Mouse (Mus musculus) ES-E14 (cell line): ENCODE results near the gene Abi3. TPM values are rescaled to one million over a fixed set of nuclear protein-coding genes. Genes with fewer than 3 reads are reported as not detected.
A peak's percentile ranks its signal among the peaks of the same experiment; 100 is the strongest.

ENCODE experiments used
- DNase-seq: peaks from one replicate; pipeline ENCODE4 v3.0.0-alpha.2; 2013; ENCODE audit warnings: low read depth, low spot score
- H3K27ac ChIP-seq: 2 replicates; pipeline ENCODE4 v1.5.1; 2012; ENCODE audit warnings: low read depth, mild to moderate bottlenecking, low read length, moderate library complexity, mixed read lengths; ENCODE audit not compliant: poor library complexity, insufficient read depth, severe bottlenecking
- H3K36me3 ChIP-seq: 2 replicates; pipeline ENCODE4 v1.6.1; 2012; ENCODE audit warnings: mild to moderate bottlenecking, low read length, moderate library complexity, mixed read lengths; ENCODE audit not compliant: control insufficient read depth, poor library complexity, insufficient read depth, severe bottlenecking
- H3K4me1 ChIP-seq, 2 experiments: fragments of 150-350 bp in 1 of 2; sonication (generic) in 1 of 2; 2 replicates each; pipeline ENCODE4 v1.6.1; 2012; ENCODE audit warnings: low read length in 2 of 2, mild to moderate bottlenecking in 1 of 2, mixed read lengths in 1 of 2; ENCODE audit not compliant: control insufficient read depth in 2 of 2, insufficient read depth in 2 of 2, poor library complexity in 1 of 2
- H3K4me3 ChIP-seq, 2 experiments: fragments of 150-350 bp in 1 of 2; sonication (generic) in 1 of 2; 2 replicates each; pipeline ENCODE4 v1.5.1; 2012; ENCODE audit warnings: low read length in 2 of 2, low read depth in 1 of 2, mild to moderate bottlenecking in 1 of 2, mixed read lengths in 1 of 2; ENCODE audit not compliant: insufficient read depth in 1 of 2, poor library complexity in 1 of 2, severe bottlenecking in 1 of 2
- H3K9ac ChIP-seq: 2 replicates; pipeline ENCODE4 v1.6.1; 2012; ENCODE audit warnings: low read depth, mild to moderate bottlenecking, low read length, mixed read lengths; ENCODE audit not compliant: poor library complexity, insufficient read depth, severe bottlenecking
- H3K9me3 ChIP-seq: fragments of 150-350 bp; sonication (generic); 2 replicates; pipeline ENCODE4 v1.6.1; 2012; ENCODE audit warnings: low read depth, mild to moderate bottlenecking, low read length; ENCODE audit not compliant: control insufficient read depth, insufficient read depth
- CHD2 ChIP-seq: IDR thresholded peaks from 2 replicates; pipeline ENCODE4 v1.6.1; 2014; ENCODE audit warnings: mild to moderate bottlenecking, low read depth, low read length, inconsistent platforms
- HCFC1 ChIP-seq: IDR thresholded peaks from 2 replicates; pipeline ENCODE4 v1.6.1; 2012; ENCODE audit warnings: low read length, inconsistent platforms, borderline replicate concordance; ENCODE audit not compliant: insufficient read depth
- MAFK ChIP-seq: IDR thresholded peaks from 2 replicates; pipeline ENCODE4 v1.6.1; 2014; ENCODE audit warnings: mild to moderate bottlenecking, low read depth, low read length, inconsistent platforms; ENCODE audit not compliant: insufficient read depth
- ZC3H11A ChIP-seq: IDR thresholded peaks from 2 replicates; pipeline ENCODE4 v1.6.1; 2012; ENCODE audit warnings: low read depth, mild to moderate bottlenecking, inconsistent platforms, low read length, borderline replicate concordance
- ZNF384 ChIP-seq: IDR thresholded peaks from 2 replicates; pipeline ENCODE4 v1.6.1; 2012; ENCODE audit warnings: low read depth, low read length, inconsistent platforms
- in situ Hi-C, 2 experiments: fragments of 600-800 bp; cut with MboI; formaldehyde crosslinking; loops; one replicate each; pipeline ENCODE4 v1.15.1; 2025; ENCODE audit warnings: low sequenced_read_pairs in 2 of 2, inconsistent platforms in 1 of 2; ENCODE audit not compliant: unreplicated experiment in 2 of 2
- total RNA-seq: library from RNA; depleted of rRNA; stranded (reverse); fragments of 300-350 nt; gene quantifications from 2 replicates; pipeline ENCODE4 v1.2.3, GENCODE M21; 2012

The Abi3 gene
- total RNA-seq, 1 experiment: 1.3 TPM

DNA sequence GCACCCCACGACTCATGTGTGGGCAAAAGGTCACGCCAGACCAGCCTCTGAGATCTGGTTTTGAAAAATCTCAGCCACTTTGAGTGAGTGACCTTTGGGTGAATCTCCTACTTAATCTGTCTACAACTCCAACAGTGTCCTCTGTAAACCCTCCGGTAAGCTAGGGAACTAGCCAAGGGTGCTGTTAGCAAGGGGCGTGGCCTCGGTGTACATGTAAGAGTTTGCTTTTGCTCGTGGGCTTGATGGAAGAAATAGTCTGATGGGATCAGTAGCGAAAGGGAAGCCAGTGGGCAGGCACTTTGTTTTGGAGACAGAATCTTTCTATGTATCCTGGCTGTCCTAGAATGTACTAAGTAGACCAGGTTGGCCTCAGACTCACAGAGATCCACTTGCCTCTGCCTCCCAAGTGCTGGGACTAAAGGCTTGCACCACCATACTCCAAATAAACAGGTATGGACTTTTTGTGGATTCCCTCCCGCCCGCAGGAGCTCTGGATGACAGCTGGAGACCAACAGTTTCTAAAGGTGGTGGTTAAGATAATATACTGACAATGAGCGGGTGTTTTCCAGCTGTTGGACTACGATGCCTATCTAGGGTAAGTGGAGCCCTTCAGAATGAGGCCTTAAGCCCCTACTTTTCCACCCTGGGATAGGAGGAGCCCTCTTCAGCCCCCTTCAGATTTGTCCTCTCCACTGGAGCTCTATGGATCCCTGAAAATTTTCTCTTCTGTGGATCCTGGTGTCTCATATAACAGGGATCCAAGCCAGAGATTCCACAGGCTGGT lies 13.9 kb downstream of the Abi3 start:
- peaks cover 8 to 19% of the 10 kb centered on the region in 2 experiments; a peak in 3 of 4 replicates for H3K4me1 ChIP-seq
- H3K4me3 ChIP-seq: no peak overlapping the region
- H3K36me3 ChIP-seq: no peaks in the 10 kb centered on the region
- no peak for DNase-seq
- in situ Hi-C loops: no loop called here
- TF ChIP-seq ZNF384: no peak
- no peak for TF ChIP-seq CHD2
- no peak for TF ChIP-seq MAFK
- TF ChIP-seq HCFC1: no peak
- TF ChIP-seq ZC3H11A: no peak
- H3K27ac ChIP-seq: no peak overlapping the region
- H3K9me3 ChIP-seq: no peaks in the 10 kb centered on the region
- H3K9ac ChIP-seq: no peak overlapping the region

- peaks cover 3 to 13% of the 10 kb centered on the region in 2 experiments; a peak in 3 of 4 replicates for H3K4me1 ChIP-seq
- no peak overlapping the region for H3K27ac ChIP-seq
- H3K9ac ChIP-seq: no peak overlapping the region
- H3K4me3 ChIP-seq: no peak overlapping the region
- peak; percentile 65 for DNase-seq
- TF ChIP-seq ZNF384: peak; percentile 99
- no peak for TF ChIP-seq HCFC1
- no peak for TF ChIP-seq CHD2
- TF ChIP-seq ZC3H11A: 0 out of 2 replicates have a peak, but pooled peaks have one; percentile 46
- 0 out of 2 replicates have a peak, but pooled peaks have one; percentile 21 for TF ChIP-seq MAFK
- in situ Hi-C loops: no loop called here
- no peaks in the 10 kb centered on the region for H3K9me3 ChIP-seq
- H3K36me3 ChIP-seq: no peaks in the 10 kb centered on the region
Observed at GRCm38 (mm10) chr11:95827464-95828085, 14.7 kb downstream of the Abi3 start.

- in situ Hi-C loops: no loop called here
- Histone ChIP-seq H3K4me3 (no peak overlapping the region), H3K4me1 (peaks cover 3 to 9% of the 10 kb centered on the region in 2 experiments; a peak in 3 of 4 replicates), H3K9ac (no peak overlapping the region), H3K9me3 (no peaks in the 10 kb centered on the region), H3K27ac (no peak overlapping the region), H3K36me3 (no peaks in the 10 kb centered on the region)
- no peak for DNase-seq
- no peak for TF ChIP-seq CHD2
- no peak for TF ChIP-seq MAFK
- no peak for TF ChIP-seq ZC3H11A
- no peak for TF ChIP-seq ZNF384
- TF ChIP-seq HCFC1: no peak
Observed at GRCm38 (mm10) chr11:95827168-95827447, 15.2 kb downstream of the Abi3 start.

DNA sequence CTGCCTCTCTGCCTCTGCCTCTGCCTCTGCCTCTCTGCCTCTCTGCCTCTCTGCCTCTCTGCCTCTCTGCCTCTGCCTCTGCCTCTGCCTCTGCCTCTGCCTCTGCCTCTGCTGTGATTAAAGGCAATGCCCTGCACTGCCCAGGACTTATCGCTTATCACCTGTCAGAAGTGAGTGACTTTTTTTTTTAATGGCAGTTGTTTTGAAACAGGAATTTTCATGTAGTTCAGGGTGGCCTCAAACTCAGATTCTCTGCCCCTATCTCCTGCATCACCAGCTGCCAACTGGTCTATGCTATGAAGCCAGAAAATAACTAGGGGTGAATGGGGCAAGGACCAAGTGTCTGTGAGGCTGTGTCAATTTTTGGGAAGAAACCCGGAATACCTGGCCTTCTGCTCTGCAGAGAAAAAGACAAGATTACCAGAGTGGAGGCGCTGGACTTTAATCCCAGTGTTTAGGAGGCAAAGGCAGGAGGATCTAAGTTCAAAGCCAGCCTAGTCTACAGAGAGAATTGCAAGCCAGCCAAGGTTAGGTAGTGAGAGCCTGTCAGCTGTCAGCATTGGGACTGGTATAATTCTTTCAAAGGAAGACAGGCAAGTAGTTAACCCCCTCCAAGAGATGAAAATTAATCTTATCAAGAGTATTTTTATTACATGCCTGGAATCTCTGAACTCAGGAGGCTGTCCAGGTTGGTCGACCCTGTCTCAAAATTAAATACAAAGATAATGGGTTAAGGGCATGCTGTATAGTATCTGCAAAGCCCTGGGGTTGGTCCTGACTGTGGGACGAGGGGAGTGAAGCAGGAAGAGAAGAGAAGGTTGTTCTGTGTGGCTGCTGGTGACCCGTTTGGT lies 15.7 kb downstream of the Abi3 start:
- in situ Hi-C loops: no loop called here
- Histone ChIP-seq H3K9me3 (no peaks in the 10 kb centered on the region), H3K4me3 (no peak overlapping the region), H3K36me3 (no peaks in the 10 kb centered on the region), H3K4me1 (peaks cover 3 to 7% of the 10 kb centered on the region in 2 experiments; a peak in 3 of 4 replicates), H3K27ac (no peak overlapping the region), H3K9ac (no peak overlapping the region)
- TF ChIP-seq ZNF384 (no peak), HCFC1 (no peak), CHD2 (no peak), ZC3H11A (no peak), MAFK (no peak)
- no peak for DNase-seq
